Mouse (Mus musculus): ENCODE measurements around the gene Dmrt3. TPM values are rescaled to one million over a fixed set of nuclear protein-coding genes. Genes with fewer than 3 reads are reported as not detected.

Dmrt3 gene
- total RNA-seq, 2 experiments from 2014 or later: 0.79 to 1.8 TPM

GRCm38 (mm10) chr19:25608961-25609850, 895 bp upstream of the Dmrt3 start:
- no peak overlapping the region; the same call in 1 of the 2 replicates for H3K4me3 ChIP-seq
- DNase-seq (ENCODE audit: low spot score in 2 of 2): no peak
- TF ChIP-seq CTCF (conservative IDR thresholded peaks at IDR 0.05): no peak
- no peak overlapping the region for H3K27ac ChIP-seq

GRCm38 (mm10) chr19:25610411-25611111, 460 bp downstream of the Dmrt3 start:
- no peak overlapping the region for H3K27ac ChIP-seq
- no peak for DNase-seq (ENCODE audit: low spot score in 2 of 2)
- TF ChIP-seq CTCF (conservative IDR thresholded peaks at IDR 0.05): no peak
- peak overlapping the region; percentile 42 for H3K4me3 ChIP-seq

- Histone ChIP-seq H3K4me3 (peak overlapping the region; percentile 42), H3K27ac (no peak overlapping the region)
- TF ChIP-seq CTCF (conservative IDR thresholded peaks at IDR 0.05): no peak
Measured at GRCm38 (mm10) chr19:25611116-25611515, 1.0 kb downstream of the Dmrt3 start.

GRCm38 (mm10) chr19:25611876-25612805, 2.0 kb downstream of the Dmrt3 start:
- no peak overlapping the region for H3K27ac ChIP-seq
- no peak for DNase-seq (ENCODE audit: low spot score in 2 of 2)
- TF ChIP-seq CTCF (conservative IDR thresholded peaks at IDR 0.05): no peak
- H3K4me3 ChIP-seq: no peak overlapping the region

More at GRCm38 (mm10) chr19:25611116-25611515, 1.0 kb downstream of the Dmrt3 start:
- DNase-seq (ENCODE audit: low spot score in 2 of 2): no peak

GRCm38 (mm10) chr19:25612806-25613295, 2.8 kb downstream of the Dmrt3 start:
- Histone ChIP-seq H3K4me3 (no peak overlapping the region), H3K27ac (no peak overlapping the region)
- DNase-seq (ENCODE audit: low spot score in 2 of 2): no peak
- no peak for TF ChIP-seq CTCF (conservative IDR thresholded peaks at IDR 0.05)

- Histone ChIP-seq H3K4me3 (no peak overlapping the region), H3K27ac (no peak overlapping the region)
- DNase-seq (ENCODE audit: low spot score in 2 of 2): no peak
- TF ChIP-seq CTCF (conservative IDR thresholded peaks at IDR 0.05): no peak
Measured at GRCm38 (mm10) chr19:25613476-25614300, 3.6 kb downstream of the Dmrt3 start.

GRCm38 (mm10) chr19:25615889-25616288, 5.8 kb downstream of the Dmrt3 start:
- Histone ChIP-seq H3K4me3 (no peak overlapping the region), H3K27ac (no peak overlapping the region)
- DNase-seq (ENCODE audit: low spot score in 2 of 2): no peak
- no peak for TF ChIP-seq CTCF (conservative IDR thresholded peaks at IDR 0.05)

GRCm38 (mm10) chr19:25622291-25623251, 12.5 kb downstream of the Dmrt3 start:
- Histone ChIP-seq H3K27ac (no peak overlapping the region), H3K4me3 (peak overlapping the region; percentile 23; the same call in 1 of the 2 replicates)
- peak; percentile 91 for TF ChIP-seq CTCF (conservative IDR thresholded peaks at IDR 0.05)
- DNase-seq (ENCODE audit: low spot score in 2 of 2): peak; percentile 13 to 63

- peak; percentile 47 to 62 for DNase-seq (ENCODE audit: low spot score in 2 of 2)
- TF ChIP-seq CTCF (conservative IDR thresholded peaks at IDR 0.05): peak; percentile 98
- Histone ChIP-seq H3K4me3 (no peak overlapping the region), H3K27ac (no peak overlapping the region)
Measured at GRCm38 (mm10) chr19:25628490-25628889, 18.4 kb downstream of the Dmrt3 start.

GRCm38 (mm10) chr19:25635119-25635518, 25.0 kb downstream of the Dmrt3 start:
- H3K4me3 ChIP-seq: no peak overlapping the region
- no peak for DNase-seq (ENCODE audit: low spot score in 2 of 2)
- no peak for TF ChIP-seq CTCF (conservative IDR thresholded peaks at IDR 0.05)
- H3K27ac ChIP-seq: no peak overlapping the region
